Mouse (Mus musculus) kidney, embryonic 16.5 days (tissue): Measurements from ENCODE around the gene Agrp. TPM values are rescaled to one million over a fixed set of nuclear protein-coding genes. Genes with fewer than 3 reads are reported as not detected.

Source experiments
- ATAC-seq: fragments of 200-750 bp; cut with Nextera tagmentation; 2 replicates; pipeline ENCODE4 v1.8.0; 2017; ENCODE audit warnings: moderate TSS enrichment; ENCODE audit not compliant: low FRiP score, low TSS enrichment
- H3K27ac ChIP-seq: fragments of 300-500 bp; sonication (generic); 2 replicates; pipeline ENCODE4 v1.5.1; 2014; ENCODE audit warnings: low read length
- H3K27me3 ChIP-seq: fragments of 300-500 bp; sonication (generic); 2 replicates; pipeline ENCODE4 v1.6.1; 2014; ENCODE audit warnings: low read length, control low read depth, mixed read lengths; ENCODE audit not compliant: insufficient read depth
- H3K36me3 ChIP-seq: fragments of 300-500 bp; sonication (generic); 2 replicates; pipeline ENCODE4 v1.6.1; 2014; ENCODE audit warnings: low read length, control low read depth, mixed read lengths; ENCODE audit not compliant: insufficient read depth
- H3K4me1 ChIP-seq: fragments of 300-500 bp; sonication (generic); 2 replicates; pipeline ENCODE4 v1.6.1; 2014; ENCODE audit warnings: low read length, control low read depth, mixed read lengths; ENCODE audit not compliant: insufficient read depth
- H3K4me2 ChIP-seq: fragments of 300-500 bp; sonication (generic); replicated peaks from 2 replicates; pipeline ENCODE4 v1.6.1; 2014; ENCODE audit warnings: low read depth, low read length
- H3K4me3 ChIP-seq: fragments of 300-500 bp; sonication (generic); 2 replicates; pipeline ENCODE4 v1.5.1; 2014; ENCODE audit warnings: mild to moderate bottlenecking, low read length
- H3K9ac ChIP-seq: fragments of 300-500 bp; sonication (generic); replicated peaks from 2 replicates; pipeline ENCODE4 v1.6.1; 2014; ENCODE audit warnings: low read length
- H3K9me3 ChIP-seq: fragments of 300-500 bp; sonication (generic); 2 replicates; pipeline ENCODE4 v1.6.1; 2016; ENCODE audit warnings: low read length, control low read depth
- WGBS: fragments of 180-500 bp; shearing (Covaris S2); extraction: QIAGEN DNeasy Blood & Tissue Kit; methylation state at CpG from one replicate; pipeline ENCODE4 v1.1.7; 2014; 5-methylcytosine and 5-hydroxymethylcytosine counted together
- polyA plus RNA-seq: library from polyadenylated mRNA; unstranded; fragments of >200 nt; fragmentation: Nextera tagmentation; extraction: Ambion mirVana; gene quantifications from 2 replicates; pipeline ENCODE4 v1.2.1, GENCODE M21; 2015

The Agrp gene
- polyA plus RNA-seq, 1 experiment from 2014 or later: 0.84 TPM

DNA sequence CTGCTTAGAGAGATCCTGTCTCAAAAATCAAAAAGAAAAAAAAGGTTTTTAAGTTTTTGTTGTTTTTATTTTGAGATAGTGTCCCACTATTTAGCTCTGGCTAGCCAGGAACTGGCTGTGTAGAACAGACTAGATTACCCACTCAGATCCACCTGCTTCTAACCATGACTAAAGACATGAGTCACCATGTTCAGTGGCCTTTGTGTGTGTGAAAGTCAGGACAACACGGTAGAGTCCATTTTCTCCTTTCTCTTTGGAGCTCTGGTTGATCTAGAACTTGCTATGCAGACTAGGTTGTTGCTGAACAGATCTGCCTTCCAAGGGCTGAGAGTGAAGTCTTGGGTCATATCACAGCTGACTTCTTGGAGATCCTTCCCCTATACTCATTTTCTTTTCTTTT is 2.6 kb upstream of the Agrp start:
- Histone ChIP-seq H3K9ac (no peak overlapping the region), H3K9me3 (no peaks in the 10 kb centered on the region), H3K4me3 (no peak overlapping the region), H3K27me3 (no peaks in the 10 kb centered on the region), H3K4me2 (no peak overlapping the region), H3K27ac (no peak overlapping the region), H3K4me1 (peaks cover 25% of the 10 kb centered on the region), H3K36me3 (peaks cover 12% of the 10 kb centered on the region)
- 83% methylated on average over 1 of the region's 1 CpGs for WGBS
- ATAC-seq: no peak

DNA sequence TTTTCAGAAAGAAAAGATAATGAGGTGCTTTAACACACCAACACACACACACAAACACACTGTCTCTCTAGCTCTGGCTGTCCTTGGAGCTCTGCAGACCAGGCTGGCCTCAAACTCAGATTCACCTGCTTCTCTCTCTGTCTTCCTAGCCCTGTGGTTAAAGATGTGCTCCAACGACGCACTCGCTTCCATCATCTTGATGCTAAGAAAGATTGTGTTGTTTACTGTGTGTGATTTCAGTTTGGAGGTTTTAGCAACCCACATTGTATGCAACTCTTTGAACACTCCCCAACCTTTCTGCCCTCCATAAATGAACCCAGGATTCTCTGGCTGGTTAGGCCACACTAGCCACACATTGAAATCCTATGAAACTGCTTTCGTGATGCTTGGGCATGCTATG is 1.3 kb upstream of the Agrp start:
- ATAC-seq: no peak
- Histone ChIP-seq H3K4me2 (peak overlapping the region; percentile 81), H3K9ac (peak overlapping the region; percentile 52), H3K27me3 (no peaks in the 10 kb centered on the region), H3K4me1 (peaks cover 27% of the 10 kb centered on the region), H3K36me3 (peaks cover 2% of the 10 kb centered on the region; the same call in 1 of the 2 replicates), H3K27ac (no peak overlapping the region), H3K9me3 (no peaks in the 10 kb centered on the region), H3K4me3 (peak overlapping the region; percentile 96; the same call in 1 of the 2 replicates)
- WGBS: 82% methylated on average over 4 of the region's 4 CpGs

DNA sequence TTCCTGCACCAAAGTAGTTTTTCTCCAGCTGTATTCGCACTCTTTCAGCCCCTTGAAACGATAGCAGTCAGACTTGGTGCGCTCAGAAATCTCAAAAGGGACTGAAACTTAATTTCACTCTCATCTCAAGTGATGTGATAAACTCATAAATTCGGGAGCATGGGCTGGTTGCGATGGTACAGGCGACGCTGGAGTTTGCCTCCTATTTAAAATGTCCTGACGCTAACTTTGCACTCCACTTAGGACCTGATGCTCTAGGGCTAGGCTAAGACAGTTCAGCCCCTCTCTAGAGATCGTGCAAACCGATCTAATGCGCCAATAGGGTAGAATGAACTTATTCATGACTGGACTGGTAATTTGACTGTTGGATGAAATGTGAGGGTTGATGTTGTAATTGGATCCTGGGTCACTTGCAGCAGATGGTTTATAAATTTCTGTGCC is 428 bp upstream of the Agrp start:
- Histone ChIP-seq H3K36me3 (no peaks in the 10 kb centered on the region), H3K4me2 (peak overlapping the region; percentile 81), H3K27ac (peak overlapping the region; percentile 100), H3K9ac (peak overlapping the region; percentile 100), H3K9me3 (no peaks in the 10 kb centered on the region), H3K27me3 (no peaks in the 10 kb centered on the region), H3K4me3 (peak overlapping the region; percentile 96), H3K4me1 (peaks cover 27% of the 10 kb centered on the region)
- WGBS: 0% methylated on average over 11 of the region's 11 CpGs
- no peak for ATAC-seq

DNA sequence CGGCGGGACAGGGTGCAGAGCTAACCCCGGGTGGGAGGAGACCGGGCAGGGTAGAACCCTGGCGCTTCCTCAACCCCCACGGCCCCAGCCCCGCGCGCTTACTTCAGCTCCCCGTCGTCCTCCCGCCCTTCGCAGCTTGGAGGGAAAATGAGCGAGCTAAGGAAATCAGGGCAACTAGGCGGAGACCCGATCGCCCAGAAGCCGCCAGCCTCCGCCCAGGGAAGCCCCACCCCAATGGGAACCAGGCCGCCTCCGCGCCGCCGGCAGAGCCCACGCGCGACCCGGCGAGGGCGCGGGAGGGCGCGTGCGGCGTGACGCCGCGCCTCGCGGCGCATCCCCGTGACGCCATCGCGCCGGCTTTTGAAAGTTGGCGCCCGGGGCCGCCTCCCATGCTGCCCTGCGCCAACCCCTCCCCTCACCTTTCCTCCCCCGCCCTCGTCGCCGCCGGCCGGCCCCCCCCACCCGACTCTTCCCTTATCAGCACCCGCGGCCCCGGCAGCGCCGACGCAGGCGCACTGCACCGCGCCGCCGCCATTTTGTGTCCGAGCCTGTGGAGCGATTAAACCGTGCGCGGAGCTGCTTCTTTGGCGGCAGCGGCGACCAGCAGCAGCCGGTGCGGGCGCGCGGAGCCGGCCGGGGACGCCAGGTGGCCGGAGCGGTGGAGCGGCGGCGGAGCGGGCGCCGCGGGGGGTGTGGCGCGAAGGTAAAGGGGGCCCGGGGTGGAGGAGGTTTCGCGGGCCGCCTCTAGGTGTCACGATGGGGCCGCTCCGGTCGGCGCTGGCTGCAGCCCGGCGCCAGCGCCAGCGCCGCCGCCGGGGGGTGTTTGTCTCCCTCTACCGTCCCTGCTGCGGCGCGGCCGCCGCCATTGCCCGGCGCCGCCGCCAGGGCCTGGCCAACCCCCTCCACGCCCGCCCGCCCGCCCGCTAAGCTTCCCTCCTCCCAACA is 903 bp downstream of the Agrp start, which contains the start of gene Ctcf:
Gene Ctcf (plus strand): TSS at position 551 of the 945 bp plus-strand sequence.
- peak within 1 kb of the TSS; percentile 96 for H3K4me3 ChIP-seq
- H3K4me1 ChIP-seq: peaks cover 27% of the 10 kb centered on the region
- H3K27me3 ChIP-seq: no peaks in the 10 kb centered on the region
- no peaks in the 10 kb centered on the region for H3K36me3 ChIP-seq
- H3K4me2 ChIP-seq: peak within 1 kb of the TSS; percentile 84
- no peaks in the 10 kb centered on the region for H3K9me3 ChIP-seq
- WGBS: under 1% methylated on average over 59 of the region's 126 CpGs
- peak within 1 kb of the TSS; percentile 100 for H3K27ac ChIP-seq
- peak within 1 kb of the TSS; percentile 100 for H3K9ac ChIP-seq
- peak; percentile 94 for ATAC-seq

DNA sequence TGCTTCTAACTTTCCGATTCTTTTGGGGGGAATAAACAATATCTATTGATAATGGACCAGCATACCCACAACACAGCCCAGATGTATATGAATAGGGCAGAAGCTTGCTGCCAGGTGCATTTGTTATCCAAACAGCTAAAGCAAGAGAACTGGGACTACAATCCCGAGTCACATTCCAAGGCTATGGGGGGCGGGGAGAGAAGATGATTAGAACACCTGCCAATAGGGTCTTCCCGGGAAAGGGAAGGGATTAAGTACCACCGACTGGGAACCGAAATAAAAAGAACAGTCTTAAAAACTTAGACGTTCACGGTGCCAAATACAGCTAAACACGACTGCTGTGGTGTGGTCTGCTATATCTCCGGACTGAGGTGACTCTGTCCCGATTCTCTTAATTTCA is 1.7 kb downstream of the Agrp start:
- peak overlapping the region; percentile 100 for H3K9ac ChIP-seq
- peak overlapping the region; percentile 96 for H3K4me3 ChIP-seq
- peak overlapping the region; percentile 100 for H3K27ac ChIP-seq
- 6% methylated on average over 11 of the region's 11 CpGs for WGBS
- H3K9me3 ChIP-seq: no peaks in the 10 kb centered on the region
- no peak for ATAC-seq
- H3K27me3 ChIP-seq: no peaks in the 10 kb centered on the region
- no peaks in the 10 kb centered on the region for H3K36me3 ChIP-seq
- H3K4me2 ChIP-seq: peak overlapping the region; percentile 84
- peaks cover 27% of the 10 kb centered on the region for H3K4me1 ChIP-seq

DNA sequence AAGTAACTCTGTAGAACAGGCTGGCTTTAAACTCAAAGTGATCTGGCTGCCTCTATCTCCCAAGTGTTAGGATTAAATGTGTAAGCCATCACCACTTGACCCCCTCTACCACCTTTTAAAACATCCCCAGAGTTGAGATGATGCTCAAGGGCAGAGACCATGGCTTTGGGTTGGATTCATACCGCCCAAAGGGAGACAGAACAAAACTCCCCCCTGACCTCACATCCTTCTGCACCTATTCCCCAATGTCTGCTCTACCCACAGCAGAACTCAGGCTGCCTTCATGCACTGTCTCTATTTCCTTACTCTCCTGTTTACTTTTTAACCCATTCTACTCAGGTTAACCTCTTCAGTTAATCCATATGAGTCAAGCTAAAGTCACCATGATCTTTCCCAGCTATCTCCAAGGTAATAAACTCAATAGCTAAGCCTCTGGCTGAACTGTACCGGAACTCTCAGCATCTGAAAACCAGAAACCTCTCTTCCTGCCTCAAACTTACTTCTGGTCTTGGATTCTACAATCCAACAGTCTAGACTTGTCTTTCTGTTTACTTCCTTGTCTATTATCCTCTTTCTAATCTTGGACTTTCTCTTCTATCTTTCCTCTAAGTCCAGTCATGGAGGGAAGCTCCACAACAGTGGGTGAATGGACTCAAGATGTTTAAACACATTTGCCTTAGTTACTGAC is 2.3 kb downstream of the Agrp start:
- H3K27ac ChIP-seq: no peak overlapping the region
- 83% methylated on average over 2 of the region's 2 CpGs for WGBS

DNA sequence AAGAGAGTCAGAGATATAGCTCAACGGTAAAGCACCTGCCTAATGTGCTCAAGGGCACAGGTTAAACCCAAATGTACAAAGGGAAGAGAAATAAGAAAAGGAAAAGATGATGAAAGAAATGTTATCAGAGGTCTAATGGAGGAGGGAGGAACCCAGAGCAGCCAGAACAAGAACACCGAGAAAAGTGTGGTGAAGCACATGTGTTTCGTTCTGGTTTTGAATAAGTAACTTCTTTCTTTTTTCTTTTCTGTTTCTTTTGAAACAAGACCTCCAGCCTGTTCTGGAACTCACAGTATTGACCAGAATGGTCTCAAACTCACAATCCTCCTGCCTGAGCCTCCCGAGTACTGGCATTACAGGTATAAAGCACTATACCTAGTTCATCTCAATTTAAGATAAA is 7.9 kb downstream of the Agrp start:
- ATAC-seq: no peak
- no peaks in the 10 kb centered on the region for H3K27me3 ChIP-seq
- H3K4me1 ChIP-seq: peaks cover 11% of the 10 kb centered on the region
- no peaks in the 10 kb centered on the region for H3K9me3 ChIP-seq
- no peak overlapping the region for H3K4me3 ChIP-seq
- no peaks in the 10 kb centered on the region for H3K36me3 ChIP-seq
- H3K9ac ChIP-seq: no peak overlapping the region
- 90% methylated on average over 4 of the region's 4 CpGs for WGBS
- no peak overlapping the region for H3K4me2 ChIP-seq
- no peak overlapping the region for H3K27ac ChIP-seq

More for the DNA sequence above, 2.3 kb downstream of the Agrp start:
- H3K4me2 ChIP-seq: peak overlapping the region; percentile 84
- H3K9ac ChIP-seq: peak overlapping the region; percentile 100
- H3K27me3 ChIP-seq: no peaks in the 10 kb centered on the region
- H3K36me3 ChIP-seq: no peaks in the 10 kb centered on the region
- no peaks in the 10 kb centered on the region for H3K9me3 ChIP-seq
- ATAC-seq: no peak
- peaks cover 26% of the 10 kb centered on the region for H3K4me1 ChIP-seq
- H3K4me3 ChIP-seq: peak overlapping the region; percentile 96

DNA sequence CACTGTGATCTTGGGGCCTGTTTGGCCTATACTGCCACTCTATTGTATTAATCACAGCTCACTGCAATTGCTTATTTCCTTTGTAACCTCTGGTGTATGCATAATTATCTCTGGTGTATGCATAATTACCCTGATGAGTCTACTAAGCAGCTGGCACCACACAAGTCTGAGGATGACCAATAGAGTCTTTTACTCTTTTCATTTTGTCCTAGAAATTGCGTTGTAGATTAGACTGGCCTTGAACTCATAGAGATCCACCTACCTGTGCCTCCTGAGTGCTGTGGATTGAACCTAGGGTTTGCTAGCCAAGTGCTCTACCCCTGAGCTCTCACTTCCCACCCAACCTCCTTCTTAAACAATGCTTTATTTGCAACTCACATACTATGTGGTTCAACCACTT is 11.1 kb downstream of the Agrp start:
- Histone ChIP-seq H3K4me3 (no peak overlapping the region), H3K4me1 (peaks cover 39% of the 10 kb centered on the region), H3K4me2 (no peak overlapping the region), H3K27me3 (no peaks in the 10 kb centered on the region), H3K9ac (no peak overlapping the region), H3K36me3 (peaks cover 8% of the 10 kb centered on the region), H3K9me3 (no peaks in the 10 kb centered on the region), H3K27ac (no peak overlapping the region)
- 89% methylated on average over 1 of the region's 1 CpGs for WGBS
- no peak for ATAC-seq

DNA sequence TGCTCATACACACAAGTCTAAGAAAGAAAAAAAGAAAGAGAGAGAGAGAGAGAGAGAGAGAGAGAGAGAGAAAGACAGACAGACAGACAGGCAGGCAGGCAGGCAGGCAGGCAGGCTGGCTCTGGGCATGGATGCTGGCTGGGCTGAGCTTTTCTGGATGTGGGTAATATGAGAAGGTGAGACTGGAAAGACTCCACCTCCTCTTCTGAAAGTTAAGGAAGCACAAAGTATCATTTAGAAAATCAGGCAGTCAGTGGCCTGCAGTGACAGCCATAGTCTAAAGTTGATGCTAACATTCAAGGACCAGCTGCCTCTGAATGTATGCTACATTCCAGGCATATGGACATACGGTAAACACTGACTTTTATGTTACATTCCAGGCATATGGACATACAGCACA is 12.4 kb downstream of the Agrp start:
- WGBS: 42% methylated on average over 1 of the region's 1 CpGs
- no peak for ATAC-seq

More for the DNA sequence above, 12.4 kb downstream of the Agrp start:
- H3K27ac ChIP-seq: peak overlapping the region; percentile 92; the same call in 1 of the 2 replicates
- no peaks in the 10 kb centered on the region for H3K27me3 ChIP-seq
- H3K9me3 ChIP-seq: no peaks in the 10 kb centered on the region
- peaks cover 20% of the 10 kb centered on the region for H3K36me3 ChIP-seq
- no peak overlapping the region for H3K4me3 ChIP-seq
- H3K4me1 ChIP-seq: peaks cover 39% of the 10 kb centered on the region
- H3K4me2 ChIP-seq: no peak overlapping the region
- H3K9ac ChIP-seq: no peak overlapping the region
